Mouse (Mus musculus): ENCODE results near the gene Trmt44. TPM values are rescaled to one million over a fixed set of nuclear protein-coding genes. Genes with fewer than 3 reads are reported as not detected.

The Trmt44 gene
- 8.3 and 10.1 TPM in 2 replicates for polyA plus RNA-seq (2015; fragmentation: Nextera tagmentation; extraction: Ambion mirVana)

GRCm38 (mm10) chr5:35574653-35575599 is at the start of gene Trmt44:
TSS of gene Trmt44 (minus strand) at chr5:35575070.
- Histone ChIP-seq H3K9me3 (replicated peaks) (no peaks in the 10 kb centered on the region), H3K4me3 (replicated peaks) (peak within 1 kb of the TSS; percentile 78), H3K27ac (peak within 1 kb of the TSS; percentile 82), H3K27me3 (peaks cover 3% of the 10 kb centered on the region), H3K36me3 (peaks cover 40% of the 10 kb centered on the region), H3K9ac (peak within 1 kb of the TSS; percentile 93), H3K4me1 (peaks cover 13% of the 10 kb centered on the region), H3K4me2 (peak within 1 kb of the TSS; percentile 90)
- peak; percentile 96 for ATAC-seq (replicated peaks; ENCODE audit: low FRiP score)
- 4% methylated on average over 56 of the region's 56 CpGs for WGBS

GRCm38 (mm10) chr5:35623831-35624230 is 49.0 kb upstream of the Trmt44 start:
- H3K27ac ChIP-seq: no peak overlapping the region

GRCm38 (mm10) chr5:35621114-35621513 is 46.2 kb upstream of the Trmt44 start:
- H3K4me1 ChIP-seq: peaks cover 37% of the 10 kb centered on the region
- H3K27ac ChIP-seq: no peak overlapping the region
- no peak overlapping the region for H3K4me3 ChIP-seq (replicated peaks)
- no peak for ATAC-seq (replicated peaks; ENCODE audit: low FRiP score)
- H3K9ac ChIP-seq: no peak overlapping the region
- H3K4me2 ChIP-seq: no peak overlapping the region
- no peaks in the 10 kb centered on the region for H3K36me3 ChIP-seq
- no peaks in the 10 kb centered on the region for H3K27me3 ChIP-seq
- no peaks in the 10 kb centered on the region for H3K9me3 ChIP-seq (replicated peaks)
- 48% methylated on average over 4 of the region's 4 CpGs for WGBS

More at GRCm38 (mm10) chr5:35623831-35624230, 49.0 kb upstream of the Trmt44 start:
- H3K9ac ChIP-seq: no peak overlapping the region
- ATAC-seq (replicated peaks; ENCODE audit: low FRiP score): no peak
- H3K4me1 ChIP-seq: peaks cover 15% of the 10 kb centered on the region
- H3K4me2 ChIP-seq: no peak overlapping the region
- H3K36me3 ChIP-seq: no peaks in the 10 kb centered on the region
- no peaks in the 10 kb centered on the region for H3K27me3 ChIP-seq
- no peak overlapping the region for H3K4me3 ChIP-seq (replicated peaks)
- no peaks in the 10 kb centered on the region for H3K9me3 ChIP-seq (replicated peaks)

GRCm38 (mm10) chr5:35616943-35617342 is 42.1 kb upstream of the Trmt44 start:
- Histone ChIP-seq H3K9ac (0 out of 2 replicates have a peak overlapping the region, but pooled peaks have one; percentile 3), H3K27me3 (no peaks in the 10 kb centered on the region), H3K4me2 (no peak overlapping the region), H3K36me3 (no peaks in the 10 kb centered on the region), H3K27ac (peak overlapping the region; percentile 87), H3K4me1 (peaks cover 34% of the 10 kb centered on the region), H3K9me3 (replicated peaks) (no peaks in the 10 kb centered on the region), H3K4me3 (replicated peaks) (no peak overlapping the region)
- peak; percentile 73 for ATAC-seq (replicated peaks; ENCODE audit: low FRiP score)
- 17% methylated on average over 5 of the region's 5 CpGs for WGBS

GRCm38 (mm10) chr5:35612722-35613121 is 37.9 kb upstream of the Trmt44 start:
- H3K27me3 ChIP-seq: no peaks in the 10 kb centered on the region
- peaks cover 42% of the 10 kb centered on the region for H3K4me1 ChIP-seq
- no peak for ATAC-seq (replicated peaks; ENCODE audit: low FRiP score)
- H3K27ac ChIP-seq: no peak overlapping the region
- H3K4me3 ChIP-seq (replicated peaks): no peak overlapping the region
- 83% methylated on average over 8 of the region's 8 CpGs for WGBS
- H3K4me2 ChIP-seq: no peak overlapping the region
- H3K36me3 ChIP-seq: no peaks in the 10 kb centered on the region
- H3K9me3 ChIP-seq (replicated peaks): no peaks in the 10 kb centered on the region
- no peak overlapping the region for H3K9ac ChIP-seq

GRCm38 (mm10) chr5:35611900-35612299 is 37.0 kb upstream of the Trmt44 start:
- ATAC-seq (replicated peaks; ENCODE audit: low FRiP score): no peak
- WGBS: 83% methylated on average over 11 of the region's 11 CpGs
- Histone ChIP-seq H3K36me3 (no peaks in the 10 kb centered on the region), H3K9ac (no peak overlapping the region), H3K9me3 (replicated peaks) (no peaks in the 10 kb centered on the region), H3K27ac (no peak overlapping the region), H3K4me3 (replicated peaks) (no peak overlapping the region), H3K27me3 (no peaks in the 10 kb centered on the region), H3K4me2 (no peak overlapping the region), H3K4me1 (peaks cover 38% of the 10 kb centered on the region)

- Histone ChIP-seq H3K27me3 (no peaks in the 10 kb centered on the region), H3K4me2 (no peak overlapping the region), H3K4me3 (replicated peaks) (no peak overlapping the region), H3K36me3 (no peaks in the 10 kb centered on the region), H3K9ac (no peak overlapping the region), H3K27ac (no peak overlapping the region), H3K4me1 (peaks cover 30% of the 10 kb centered on the region), H3K9me3 (replicated peaks) (no peaks in the 10 kb centered on the region)
- ATAC-seq (replicated peaks; ENCODE audit: low FRiP score): no peak
- 76% methylated on average over 9 of the region's 9 CpGs for WGBS
These were observed 36.3 kb upstream of the Trmt44 start for GRCm38 (mm10) chr5:35611170-35611569.

GRCm38 (mm10) chr5:35610381-35610780 is 35.5 kb upstream of the Trmt44 start:
- Histone ChIP-seq H3K9ac (no peak overlapping the region), H3K27ac (no peak overlapping the region), H3K9me3 (replicated peaks) (no peaks in the 10 kb centered on the region), H3K36me3 (no peaks in the 10 kb centered on the region), H3K27me3 (no peaks in the 10 kb centered on the region), H3K4me1 (peaks cover 30% of the 10 kb centered on the region), H3K4me2 (no peak overlapping the region), H3K4me3 (replicated peaks) (no peak overlapping the region)
- 92% methylated on average over 7 of the region's 7 CpGs for WGBS
- no peak for ATAC-seq (replicated peaks; ENCODE audit: low FRiP score)

GRCm38 (mm10) chr5:35609971-35610370 is 35.1 kb upstream of the Trmt44 start:
- no peak for ATAC-seq (replicated peaks; ENCODE audit: low FRiP score)
- WGBS: 61% methylated on average over 2 of the region's 2 CpGs
- peaks cover 30% of the 10 kb centered on the region for H3K4me1 ChIP-seq

GRCm38 (mm10) chr5:35609381-35609780 is 34.5 kb upstream of the Trmt44 start:
- Histone ChIP-seq H3K4me3 (replicated peaks) (no peak overlapping the region), H3K4me1 (peaks cover 30% of the 10 kb centered on the region), H3K9me3 (replicated peaks) (no peaks in the 10 kb centered on the region), H3K27me3 (no peaks in the 10 kb centered on the region), H3K9ac (no peak overlapping the region), H3K4me2 (peak overlapping the region; percentile 22; the same call in 1 of the 2 replicates), H3K27ac (peak overlapping the region; percentile 68), H3K36me3 (no peaks in the 10 kb centered on the region)
- ATAC-seq (replicated peaks; ENCODE audit: low FRiP score): peak; percentile 80
- WGBS: 14% methylated on average over 12 of the region's 12 CpGs

More at GRCm38 (mm10) chr5:35609971-35610370, 35.1 kb upstream of the Trmt44 start:
- no peak overlapping the region for H3K9ac ChIP-seq
- H3K27me3 ChIP-seq: no peaks in the 10 kb centered on the region
- H3K9me3 ChIP-seq (replicated peaks): no peaks in the 10 kb centered on the region
- no peak overlapping the region for H3K4me3 ChIP-seq (replicated peaks)
- H3K27ac ChIP-seq: peak overlapping the region; percentile 68
- no peaks in the 10 kb centered on the region for H3K36me3 ChIP-seq
- H3K4me2 ChIP-seq: no peak overlapping the region

- no peaks in the 10 kb centered on the region for H3K27me3 ChIP-seq
- H3K36me3 ChIP-seq: peaks cover 3% of the 10 kb centered on the region; the same call in 1 of the 2 replicates
- H3K4me2 ChIP-seq: no peak overlapping the region
- no peak for ATAC-seq (replicated peaks; ENCODE audit: low FRiP score)
- H3K9me3 ChIP-seq (replicated peaks): no peaks in the 10 kb centered on the region
- WGBS: 71% methylated on average over 5 of the region's 5 CpGs
- peak overlapping the region; percentile 68 for H3K27ac ChIP-seq
- H3K9ac ChIP-seq: no peak overlapping the region
- no peak overlapping the region for H3K4me3 ChIP-seq (replicated peaks)
- peaks cover 30% of the 10 kb centered on the region for H3K4me1 ChIP-seq
These were observed 33.7 kb upstream of the Trmt44 start for GRCm38 (mm10) chr5:35608559-35608958.

- Histone ChIP-seq H3K4me3 (replicated peaks) (no peak overlapping the region), H3K4me1 (peaks cover 30% of the 10 kb centered on the region), H3K36me3 (peaks cover 9% of the 10 kb centered on the region; the same call in 1 of the 2 replicates), H3K4me2 (no peak overlapping the region), H3K27me3 (no peaks in the 10 kb centered on the region), H3K9ac (no peak overlapping the region), H3K27ac (no peak overlapping the region), H3K9me3 (replicated peaks) (no peaks in the 10 kb centered on the region)
- no peak for ATAC-seq (replicated peaks; ENCODE audit: low FRiP score)
- 78% methylated on average over 7 of the region's 7 CpGs for WGBS
These were observed 32.9 kb upstream of the Trmt44 start for GRCm38 (mm10) chr5:35607784-35608183.

Data from kidney, embryonic 15.5 days (tissue).